Comparison of ENCODE assay signal across 8 mouse cellular contexts in the genomic region with DNA sequence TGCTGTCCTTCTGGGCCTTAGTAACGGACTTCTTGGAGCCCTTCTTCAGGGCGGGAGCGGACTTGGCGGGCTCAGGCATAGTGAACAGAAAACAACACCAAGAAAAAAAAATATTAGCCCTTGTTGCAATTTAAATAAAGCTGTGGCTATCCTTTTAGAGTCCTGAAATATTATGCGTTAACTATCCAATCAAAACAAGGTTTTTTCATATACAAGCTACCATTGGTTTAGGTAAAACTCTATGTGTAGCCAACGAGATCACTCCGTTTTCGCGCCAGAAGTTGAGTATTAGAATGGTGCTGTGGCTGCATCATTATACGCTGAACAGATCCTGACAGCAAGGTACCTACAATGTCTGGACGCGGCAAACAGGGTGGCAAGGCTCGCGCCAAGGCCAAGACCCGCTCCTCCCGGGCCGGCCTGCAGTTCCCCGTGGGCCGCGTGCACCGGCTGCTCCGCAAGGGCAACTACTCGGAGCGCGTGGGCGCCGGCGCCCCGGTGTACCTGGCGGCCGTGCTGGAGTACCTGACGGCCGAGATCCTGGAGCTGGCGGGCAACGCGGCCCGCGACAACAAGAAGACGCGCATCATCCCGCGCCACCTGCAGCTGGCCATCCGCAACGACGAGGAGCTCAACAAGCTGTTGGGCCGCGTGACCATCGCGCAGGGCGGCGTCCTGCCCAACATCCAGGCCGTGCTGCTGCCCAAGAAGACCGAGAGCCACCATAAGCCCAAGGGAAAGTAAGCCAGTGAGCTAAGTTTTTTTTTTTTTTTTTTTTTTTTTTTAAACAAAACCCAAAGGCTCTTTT. TPM values are rescaled to one million over a fixed set of nuclear protein-coding genes. Genes with fewer than 3 reads are reported as not detected.
DNase-seq lines count a peak whose midpoint lies in the region; ATAC-seq and TF ChIP-seq lines count a peak whose summit lies in the region.
"Not testable (repeated sequence)": the region's sequence is repeated elsewhere in the genome, so short reads cannot be mapped to it uniquely, and the experiment has no call there.

A gene (plus strand): TSS at position 347 of the 808 bp plus-strand sequence.

- not testable (repeated sequence) for H3K79me2 ChIP-seq in liver, adult 2 months (ENCODE audit: control insufficient read depth, insufficient read depth, low read length)

- peak; percentile 81 for DNase-seq in CD4-positive, CD25-positive, alpha-beta regulatory T cell, adult 2 months (ENCODE audit: low read depth, low spot score)
- peak; percentile 80 for DNase-seq in kidney, postnatal 10 days
- DNase-seq in liver, adult 2 months (ENCODE audit: extremely low read depth, low read depth, low spot score) = peak; percentile 83
- DNase-seq in spleen, postnatal 36 days (ENCODE audit: low spot score in 2 of 2) = peak; percentile 75 to 84

- ATAC-seq in erythroid progenitor cell, adult 5-6 weeks (replicated peaks; ENCODE audit: low FRiP score, poor library complexity, severe bottlenecking) = peak; percentile 47
- not testable (repeated sequence) for ATAC-seq in heart, embryonic 15.5 days (replicated peaks; ENCODE audit: insufficient number of reproducible peaks, insufficient read depth, low FRiP score, low read depth)
- ATAC-seq in midbrain, embryonic 16.5 days = peak; percentile 33; the same call in 1 of the 2 replicates

- H3K36me3 ChIP-seq in heart, embryonic 15.5 days; liver, adult 2 months (ENCODE audit: control insufficient read depth, insufficient read depth, low read length); midbrain, embryonic 16.5 days (ENCODE audit: control insufficient read depth, insufficient read depth, low read length): not testable (repeated sequence)

- H3K4me2 ChIP-seq in heart, embryonic 15.5 days = peak within 1 kb of the TSS; percentile 79
- H3K4me2 ChIP-seq in midbrain, embryonic 16.5 days (ENCODE audit: low read length) = peak within 1 kb of the TSS; percentile 71

- H3K27ac ChIP-seq in brown adipose tissue, adult 24 weeks (replicated peaks; ENCODE audit: low read depth, low read length) = 0 out of 2 replicates have a peak within 1 kb of the TSS, but pooled peaks have one; percentile 2
- H3K27ac ChIP-seq in heart, embryonic 15.5 days = peak within 1 kb of the TSS; percentile 92
- peak within 1 kb of the TSS; percentile 61 for H3K27ac ChIP-seq in liver, adult 2 months (replicated peaks; ENCODE audit: insufficient read depth, low read depth, low read length)
- H3K27ac ChIP-seq in midbrain, embryonic 16.5 days (ENCODE audit: low read length) = peak within 1 kb of the TSS; percentile 75

- not testable (repeated sequence) for H3K27me3 ChIP-seq in heart, embryonic 15.5 days; liver, adult 2 months (ENCODE audit: control insufficient read depth, insufficient read depth, low read length); midbrain, embryonic 16.5 days (ENCODE audit: control insufficient read depth, insufficient read depth, low read depth, low read length)

- H3K9ac ChIP-seq in heart, embryonic 15.5 days = peak within 1 kb of the TSS; percentile 59
- H3K9ac ChIP-seq in liver, adult 2 months (ENCODE audit: low read depth, low read length) = peak within 1 kb of the TSS; percentile 31; the same call in 1 of the 2 replicates
- 0 out of 2 replicates have a peak within 1 kb of the TSS, but pooled peaks have one; percentile 1 for H3K9ac ChIP-seq in midbrain, embryonic 16.5 days (ENCODE audit: low read depth, low read length)

- TF ChIP-seq POLR2A in liver, adult 2 months (IDR thresholded peaks at IDR 0.05; ENCODE audit: extremely low read depth, insufficient read depth, low read length) = not testable (repeated sequence)

- WGBS in heart, embryonic 15.5 days = under 1% methylated on average over 25 of the region's 53 CpGs
- under 1% methylated on average over 31 of the region's 53 CpGs for WGBS in liver, adult 2 months
- under 1% methylated on average over 23 of the region's 53 CpGs for WGBS in midbrain, embryonic 16.5 days

- peak within 1 kb of the TSS; percentile 39 for H3K4me3 ChIP-seq in brown adipose tissue, adult 24 weeks (ENCODE audit: insufficient read depth, low read depth, low read length)
- peak within 1 kb of the TSS; percentile 56 for H3K4me3 ChIP-seq in heart, embryonic 15.5 days
- H3K4me3 ChIP-seq in liver, adult 2 months (ENCODE audit: insufficient read depth, low read depth, low read length) = peak within 1 kb of the TSS; percentile 52
- H3K4me3 ChIP-seq in midbrain, embryonic 16.5 days (ENCODE audit: low read depth, low read length) = peak within 1 kb of the TSS; percentile 48

- TF ChIP-seq CTCF in liver, adult 2 months (IDR thresholded peaks at IDR 0.05; ENCODE audit: low read depth, low read length) = not testable (repeated sequence)

- not testable (repeated sequence) for H3K9me3 ChIP-seq in heart, embryonic 15.5 days (replicated peaks); midbrain, embryonic 16.5 days (replicated peaks; ENCODE audit: control insufficient read depth, low read length, poor library complexity, severe bottlenecking)

- H3K4me1 ChIP-seq in brown adipose tissue, adult 24 weeks (ENCODE audit: control insufficient read depth, insufficient read depth, insufficient read length, low read length) = not testable (repeated sequence)
- H3K4me1 ChIP-seq in heart, embryonic 15.5 days (replicated peaks) = peaks cover 39% of the 10 kb centered on the region
- H3K4me1 ChIP-seq in liver, adult 2 months (ENCODE audit: control insufficient read depth, insufficient read depth, low read length) = peaks cover 11% of the 10 kb centered on the region
- peaks cover 31% of the 10 kb centered on the region for H3K4me1 ChIP-seq in midbrain, embryonic 16.5 days (ENCODE audit: control insufficient read depth, insufficient read depth, low read length)

RNA-seq across cellular contexts. Expression of the gene that starts here (rescaled TPM):
- not detected in 2 replicates for polyA plus RNA-seq in brown adipose tissue, adult 24 weeks (2012; ENCODE audit: insufficient read depth, insufficient read length, missing spikeins)
- 180 and 320 TPM in 2 replicates for total RNA-seq in erythroid progenitor cell, adult 5-6 weeks (2015; ENCODE audit: low replicate concordance)
- total RNA-seq in erythroid progenitor cell, adult 5-6 weeks (2017; ENCODE audit: low replicate concordance) = 7,936 and 7,993 TPM in 2 replicates
- 2.2 and 2.6 TPM in 2 replicates for polyA plus RNA-seq in heart, embryonic 15.5 days (2015; fragmentation: Nextera tagmentation; extraction: Ambion mirVana)
- total RNA-seq in liver, adult 2 months (2014; rRNA removed) = 9.2 and 13.4 TPM in 2 replicates
- 2.1 and 2.9 TPM in 2 replicates for polyA plus RNA-seq in liver, adult 2 months (2012; rRNA removed)
- not detected in 2 replicates for polyA plus RNA-seq in midbrain, embryonic 16.5 days (2015; fragmentation: Nextera tagmentation; extraction: Ambion mirVana)

Comparison
In these comparisons a context has a peak if more than half of its experiments do, and no peak if none do; other contexts are left out.
1. RNA of the gene that starts here (total RNA-seq): 180 to 7,993 TPM in erythroid progenitor cell, adult 5-6 weeks; 9.2 to 13.4 TPM in liver, adult 2 months; every median in the first group is over 10 times any median in the second.
2. Peak in ATAC-seq, H3K4me3 ChIP-seq, H3K27ac ChIP-seq, H3K9ac ChIP-seq and H3K4me2 ChIP-seq in midbrain, embryonic 16.5 days; RNA of the gene not detected or under 1 TPM.
3. H3K27ac ChIP-seq: peak in every context shown above with its lines; median percentile 92 in heart, embryonic 15.5 days; 75 in midbrain, embryonic 16.5 days; 61 in liver, adult 2 months; 2 in brown adipose tissue, adult 24 weeks.
4. H3K9ac ChIP-seq: peak in every context shown above with its lines; median percentile 59 in heart, embryonic 15.5 days; 31 in liver, adult 2 months; 1 in midbrain, embryonic 16.5 days.
5. Peak in every context shown above with its lines, with median percentiles within 50 percentile points of each other: DNase-seq and H3K4me3 ChIP-seq.